Mouse (Mus musculus) neural tube, embryonic 12.5 days (tissue): ENCODE data around the gene Hlx. TPM values are rescaled to one million over a fixed set of nuclear protein-coding genes. Genes with fewer than 3 reads are reported as not detected.

Experiments
- ATAC-seq: fragments of 200-750 bp; cut with Nextera tagmentation; 2 replicates; pipeline ENCODE4 v1.8.0; 2017; ENCODE audit warnings: low read depth, mild to moderate bottlenecking, moderate TSS enrichment, moderate library complexity; ENCODE audit not compliant: low FRiP score
- H3K27ac ChIP-seq: fragments of 300-500 bp; sonication (generic); 2 replicates; pipeline ENCODE4 v1.5.1; 2016
- H3K27me3 ChIP-seq: fragments of 300-500 bp; sonication (generic); replicated peaks from 2 replicates; pipeline ENCODE4 v1.6.1; 2016; ENCODE audit warnings: mild to moderate bottlenecking
- H3K36me3 ChIP-seq: fragments of 300-500 bp; sonication (generic); 2 replicates; pipeline ENCODE4 v1.6.1; 2016; ENCODE audit warnings: mild to moderate bottlenecking
- H3K4me1 ChIP-seq: fragments of 300-500 bp; sonication (generic); 2 replicates; pipeline ENCODE4 v1.6.1; 2016
- H3K4me2 ChIP-seq: fragments of 300-500 bp; sonication (generic); replicated peaks from 2 replicates; pipeline ENCODE4 v1.6.1; 2016; ENCODE audit warnings: mild to moderate bottlenecking
- H3K4me3 ChIP-seq: fragments of 300-500 bp; sonication (generic); 2 replicates; pipeline ENCODE4 v1.5.1; 2016
- H3K9ac ChIP-seq: fragments of 300-500 bp; sonication (generic); 2 replicates; pipeline ENCODE4 v1.6.1; 2016; ENCODE audit warnings: mild to moderate bottlenecking
- H3K9me3 ChIP-seq: fragments of 300-500 bp; sonication (generic); 2 replicates; pipeline ENCODE4 v1.6.1; 2016; ENCODE audit warnings: mild to moderate bottlenecking
- WGBS: fragments of 180-500 bp; shearing (Covaris S2); methylation state at CpG from one replicate; pipeline ENCODE4 v1.1.7; 2016; 5-methylcytosine and 5-hydroxymethylcytosine counted together
- polyA plus RNA-seq: library from polyadenylated mRNA; unstranded; fragments of >200 nt; fragmentation: Nextera tagmentation; extraction: Ambion mirVana; gene quantifications from 2 replicates; pipeline ENCODE4 v1.2.1, GENCODE M21; 2016

The Hlx gene
- polyA plus RNA-seq, 1 experiment from 2014 or later = 13.0 TPM

DNA sequence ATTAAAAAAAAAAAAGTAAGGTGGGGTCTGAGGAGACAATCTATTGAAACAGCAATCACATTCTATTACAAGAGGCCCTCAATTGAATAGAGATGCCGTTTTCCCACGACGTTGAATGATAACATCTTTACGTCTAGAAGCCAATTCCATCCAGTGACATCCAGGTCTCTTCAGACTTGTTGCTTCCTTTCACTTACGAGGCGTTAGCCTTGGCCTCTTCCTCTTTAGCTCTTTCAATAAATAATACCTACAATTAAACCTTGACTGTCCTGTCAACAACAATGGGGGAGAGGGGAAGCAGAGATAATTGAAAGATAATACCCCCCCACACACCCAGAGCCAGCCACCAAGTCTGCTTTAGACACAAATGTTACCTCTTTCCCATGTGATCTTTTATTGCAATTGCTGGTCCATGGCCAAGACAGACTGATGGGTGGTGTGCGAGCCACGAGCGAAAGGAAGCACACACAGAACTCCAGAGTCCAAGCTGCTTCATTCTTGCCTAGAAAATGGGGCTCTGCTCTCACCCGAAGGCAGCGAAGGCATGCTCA lies 17.8 kb upstream of the Hlx start:
- H3K4me2 ChIP-seq = no peak overlapping the region
- no peaks in the 10 kb centered on the region for H3K27me3 ChIP-seq
- H3K27ac ChIP-seq = no peak overlapping the region
- H3K4me1 ChIP-seq = 0 out of 2 replicates have a peak, but pooled peaks cover 3% of the 10 kb centered on the region
- H3K4me3 ChIP-seq = no peak overlapping the region
- H3K36me3 ChIP-seq = no peaks in the 10 kb centered on the region
- H3K9ac ChIP-seq = no peak overlapping the region
- no peak for ATAC-seq
- H3K9me3 ChIP-seq = no peaks in the 10 kb centered on the region
- WGBS = 75% methylated on average over 11 of the region's 11 CpGs

DNA sequence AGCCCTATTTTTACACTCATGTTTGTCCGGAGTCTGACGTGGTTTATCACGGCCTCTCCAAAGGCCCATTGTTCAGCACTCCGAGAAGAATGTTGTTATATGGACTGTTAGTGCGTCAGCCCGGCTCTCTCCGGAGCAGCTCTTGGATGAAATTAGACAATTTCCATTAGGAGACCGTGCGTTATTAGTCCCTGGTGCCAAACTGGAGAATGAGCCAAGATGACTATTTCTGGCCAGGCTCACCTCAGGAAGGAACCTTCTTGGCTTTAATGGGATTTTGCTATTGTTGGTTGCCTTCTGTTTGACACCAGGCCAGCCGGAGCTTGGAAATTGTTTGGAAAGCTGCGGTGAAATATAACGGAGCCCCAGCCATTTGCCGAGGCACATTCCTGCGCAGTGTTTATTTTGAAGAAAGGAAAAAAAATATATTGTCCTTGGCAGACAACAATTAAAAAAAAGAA lies 16.3 kb upstream of the Hlx start:
- Histone ChIP-seq H3K4me3 (no peak overlapping the region), H3K27me3 (no peaks in the 10 kb centered on the region), H3K4me1 (0 out of 2 replicates have a peak, but pooled peaks cover 3% of the 10 kb centered on the region), H3K9ac (no peak overlapping the region), H3K9me3 (no peaks in the 10 kb centered on the region), H3K27ac (no peak overlapping the region), H3K4me2 (no peak overlapping the region), H3K36me3 (no peaks in the 10 kb centered on the region)
- WGBS = 42% methylated on average over 14 of the region's 14 CpGs
- no peak for ATAC-seq

DNA sequence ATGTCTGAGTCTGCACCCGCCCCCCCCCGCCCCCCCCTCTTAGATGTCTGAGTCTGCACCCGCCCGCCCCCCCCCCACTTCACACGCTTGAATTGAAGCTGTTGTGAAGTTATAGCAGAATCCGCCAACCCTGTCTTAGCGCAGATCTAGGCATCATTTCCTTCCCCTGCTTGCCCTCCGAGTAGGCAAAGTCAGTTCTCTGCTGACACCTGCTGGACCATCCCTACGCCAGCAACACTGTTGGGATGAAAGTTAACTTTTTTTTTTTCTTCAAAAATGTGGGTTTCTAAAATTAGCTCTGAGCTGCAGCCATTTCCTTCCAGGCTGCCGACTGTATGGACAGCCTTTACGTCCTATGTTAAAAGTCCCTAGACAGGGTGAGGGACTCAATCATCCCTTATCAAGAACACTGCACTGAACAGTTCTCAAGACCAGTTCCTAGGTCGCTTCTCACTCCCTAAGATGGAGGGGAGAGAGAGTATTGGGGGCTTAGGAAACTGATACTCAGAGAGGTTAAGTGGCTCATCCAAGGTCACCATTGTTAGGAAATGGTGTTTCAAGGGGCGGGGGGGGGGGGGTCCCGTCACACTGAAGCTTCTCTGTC lies 5.6 kb upstream of the Hlx start:
- no peak overlapping the region for H3K4me2 ChIP-seq
- peaks cover 3% of the 10 kb centered on the region; the same call in 1 of the 2 replicates for H3K4me1 ChIP-seq
- peaks cover 67% of the 10 kb centered on the region for H3K27me3 ChIP-seq
- no peak overlapping the region for H3K4me3 ChIP-seq
- 4% methylated on average over 14 of the region's 14 CpGs for WGBS
- no peaks in the 10 kb centered on the region for H3K9me3 ChIP-seq
- ATAC-seq = no peak
- H3K36me3 ChIP-seq = no peaks in the 10 kb centered on the region
- no peak overlapping the region for H3K9ac ChIP-seq
- H3K27ac ChIP-seq = no peak overlapping the region

DNA sequence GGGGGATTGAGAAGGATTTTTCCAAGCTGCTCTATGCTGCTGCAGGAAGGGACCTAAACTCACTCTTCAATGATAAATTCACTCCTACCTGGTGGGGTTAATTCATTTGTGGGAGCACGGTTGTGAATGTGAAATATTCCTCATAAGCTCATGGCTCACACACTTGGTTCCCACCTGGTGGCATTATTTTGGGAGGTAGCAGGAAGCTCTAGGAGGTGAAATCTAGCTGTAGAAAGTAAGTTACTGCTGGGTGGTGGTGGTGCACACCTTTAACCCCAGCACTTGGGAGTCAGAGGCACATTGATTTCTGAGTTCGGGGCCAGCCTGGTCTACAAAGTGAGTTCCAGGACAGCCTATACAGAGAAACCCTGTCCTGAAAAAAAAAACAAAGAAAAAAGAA lies 4.8 kb upstream of the Hlx start:
- H3K4me2 ChIP-seq = no peak overlapping the region
- H3K9ac ChIP-seq = no peak overlapping the region
- peaks cover 8% of the 10 kb centered on the region for H3K4me1 ChIP-seq
- no peaks in the 10 kb centered on the region for H3K9me3 ChIP-seq
- no peak for ATAC-seq
- peaks cover 72% of the 10 kb centered on the region for H3K27me3 ChIP-seq
- H3K4me3 ChIP-seq = no peak overlapping the region
- no peaks in the 10 kb centered on the region for H3K36me3 ChIP-seq
- H3K27ac ChIP-seq = no peak overlapping the region
- WGBS = 25% methylated on average over 2 of the region's 2 CpGs

DNA sequence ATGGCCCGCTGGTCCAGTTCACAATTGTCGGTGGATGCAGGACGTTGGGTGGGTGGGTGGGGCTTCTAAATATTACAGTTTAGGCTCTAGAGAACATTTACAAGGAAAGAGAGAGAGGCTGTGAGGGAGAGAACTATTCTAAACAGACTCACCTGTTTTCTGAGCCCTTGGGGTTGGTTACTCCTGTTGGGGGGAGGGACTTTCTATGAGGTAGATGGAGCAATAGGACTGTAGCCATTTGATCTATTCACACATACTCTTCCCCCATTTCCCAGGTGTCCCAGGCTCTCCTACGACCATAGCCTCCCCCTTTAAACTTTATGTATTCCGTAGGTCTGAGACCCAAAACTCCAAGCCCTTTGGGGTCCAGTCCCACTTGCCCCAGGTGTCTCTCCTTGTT lies 3.8 kb upstream of the Hlx start:
- H3K9me3 ChIP-seq = no peaks in the 10 kb centered on the region
- no peak overlapping the region for H3K27ac ChIP-seq
- peaks cover 82% of the 10 kb centered on the region for H3K27me3 ChIP-seq
- H3K4me3 ChIP-seq = no peak overlapping the region
- no peak overlapping the region for H3K4me2 ChIP-seq
- WGBS = 6% methylated on average over 5 of the region's 5 CpGs
- no peaks in the 10 kb centered on the region for H3K36me3 ChIP-seq
- no peak overlapping the region for H3K9ac ChIP-seq
- H3K4me1 ChIP-seq = peaks cover 17% of the 10 kb centered on the region
- ATAC-seq = no peak

DNA sequence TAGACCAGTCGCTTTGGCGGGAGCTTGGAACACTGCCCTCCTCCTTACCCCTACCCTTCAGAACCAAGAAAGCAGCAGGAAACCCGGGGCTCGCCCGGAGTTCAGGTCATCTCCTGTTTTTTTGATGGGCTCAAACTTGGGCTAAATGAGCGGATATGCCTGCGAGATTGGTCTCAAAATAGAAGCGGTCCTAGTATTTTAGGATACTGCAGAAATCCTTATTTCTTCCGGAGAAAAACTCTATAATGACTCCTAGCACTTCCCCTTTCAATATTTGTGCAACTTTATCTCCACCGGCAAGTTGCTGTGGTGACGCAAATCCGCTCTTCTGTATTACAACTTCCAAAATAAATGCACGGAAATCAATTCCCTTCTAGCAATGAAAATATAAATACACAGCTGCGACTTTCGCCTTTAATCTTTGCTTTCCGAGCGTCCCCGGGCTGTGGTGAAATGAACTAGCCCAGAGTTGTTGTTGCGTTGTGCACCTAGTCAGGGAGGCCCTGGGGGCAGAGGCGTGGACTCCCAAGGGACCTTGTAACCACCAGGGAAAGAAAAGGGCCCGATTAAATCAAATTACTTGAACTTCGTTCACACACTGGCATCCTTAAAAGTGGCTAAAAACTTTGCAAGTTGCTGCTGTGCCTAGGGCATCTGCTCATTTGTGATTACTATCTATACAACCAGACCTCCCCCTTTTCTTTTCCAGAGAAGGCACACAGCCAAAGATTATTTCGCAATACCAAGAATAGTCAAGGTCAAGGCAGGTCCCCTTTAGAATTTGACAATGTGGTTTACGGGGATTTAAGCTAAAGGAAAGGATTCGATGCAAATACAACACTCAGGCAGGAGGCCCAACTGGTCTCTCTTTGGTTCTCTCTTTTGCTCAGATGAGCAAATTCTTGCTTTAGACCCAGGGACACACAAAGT lies 2.8 kb upstream of the Hlx start:
- Histone ChIP-seq H3K9ac (no peak overlapping the region), H3K27ac (no peak overlapping the region), H3K4me2 (no peak overlapping the region), H3K9me3 (no peaks in the 10 kb centered on the region), H3K27me3 (peaks cover 92% of the 10 kb centered on the region), H3K4me3 (no peak overlapping the region), H3K36me3 (no peaks in the 10 kb centered on the region), H3K4me1 (peaks cover 17% of the 10 kb centered on the region)
- WGBS = 2% methylated on average over 25 of the region's 25 CpGs
- ATAC-seq = no peak

DNA sequence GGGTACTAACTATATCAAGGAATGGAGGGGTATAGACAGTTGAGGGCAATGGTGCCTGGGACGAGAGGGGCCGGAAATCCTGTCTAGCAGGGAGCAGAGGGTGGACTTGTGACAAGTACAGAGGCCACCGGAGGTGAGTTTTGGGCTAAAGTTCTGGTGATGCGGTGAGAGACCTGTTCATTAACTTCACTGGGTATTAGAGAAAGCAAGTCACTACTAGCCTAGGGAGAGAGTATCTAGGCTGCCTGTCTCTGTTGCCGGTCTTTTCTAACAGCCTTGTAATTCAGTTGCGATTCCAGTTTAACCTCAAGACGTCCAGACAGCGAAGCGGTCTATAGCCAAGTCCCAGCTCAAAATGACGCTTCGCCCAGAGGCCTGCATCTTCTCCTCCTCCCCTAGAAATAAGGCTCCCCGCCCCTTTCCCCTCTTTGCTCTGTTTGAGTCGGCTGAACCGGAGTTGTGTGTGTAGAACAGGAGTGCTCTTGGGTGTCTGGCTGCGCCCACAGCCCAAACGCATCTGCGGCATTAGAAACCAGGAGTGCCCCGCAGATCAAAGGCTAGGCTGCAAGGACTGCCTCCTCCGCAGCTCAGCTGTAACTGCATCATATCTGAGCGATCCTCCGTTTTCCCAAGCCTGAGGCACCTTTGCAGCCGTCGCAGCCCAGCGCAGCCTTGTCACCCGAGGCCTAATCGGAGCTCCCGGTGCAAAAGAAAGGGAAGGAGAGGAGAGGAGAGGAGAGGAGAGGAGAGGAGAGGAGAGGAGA lies 1.8 kb upstream of the Hlx start:
- H3K4me1 ChIP-seq = peaks cover 17% of the 10 kb centered on the region
- no peak for ATAC-seq
- H3K9ac ChIP-seq = no peak overlapping the region
- 1% methylated on average over 27 of the region's 27 CpGs for WGBS
- H3K9me3 ChIP-seq = no peaks in the 10 kb centered on the region
- H3K36me3 ChIP-seq = no peaks in the 10 kb centered on the region
- H3K27me3 ChIP-seq = peaks cover 94% of the 10 kb centered on the region
- peak overlapping the region; percentile 86 for H3K4me2 ChIP-seq
- no peak overlapping the region for H3K27ac ChIP-seq
- no peak overlapping the region for H3K4me3 ChIP-seq

DNA sequence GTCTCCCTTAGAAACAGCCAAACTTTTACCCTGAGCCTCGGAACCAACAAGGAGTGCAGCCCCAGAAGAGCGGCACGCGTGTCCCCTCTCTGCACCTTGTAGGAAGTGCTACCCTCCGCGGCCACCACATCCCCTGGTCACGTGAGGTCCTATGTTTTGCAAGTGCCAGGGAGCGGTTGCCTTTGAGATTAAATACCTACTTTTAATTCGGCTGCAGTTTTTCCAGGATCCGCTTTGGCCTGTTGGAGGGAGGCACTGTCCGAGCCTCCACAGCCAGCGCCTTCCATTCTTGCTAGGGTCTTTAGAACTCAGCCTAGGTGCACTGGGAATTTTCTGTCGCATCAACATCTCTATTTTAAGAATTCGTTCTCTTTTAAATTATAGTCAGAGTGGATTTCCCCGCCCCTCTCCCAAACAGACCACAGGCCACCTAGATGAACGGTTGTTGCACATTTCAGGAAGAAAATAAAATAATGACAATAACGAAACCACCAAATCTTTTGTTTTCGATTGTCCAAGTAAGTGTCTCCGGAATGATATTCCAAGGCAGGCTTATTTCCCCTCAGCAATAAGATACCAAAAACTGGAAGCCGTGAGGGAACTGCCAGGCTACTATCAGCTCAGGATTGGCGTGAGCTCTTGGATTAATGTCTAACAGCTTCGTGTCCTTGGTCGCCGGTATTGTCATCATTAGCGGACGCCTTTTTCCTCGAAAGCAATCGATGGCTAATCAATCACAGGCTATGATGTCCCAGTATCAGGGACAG lies 1.1 kb upstream of the Hlx start:
- H3K9me3 ChIP-seq = no peaks in the 10 kb centered on the region
- no peak overlapping the region for H3K4me3 ChIP-seq
- no peak overlapping the region for H3K27ac ChIP-seq
- no peak overlapping the region for H3K9ac ChIP-seq
- H3K36me3 ChIP-seq = no peaks in the 10 kb centered on the region
- H3K4me2 ChIP-seq = peak overlapping the region; percentile 86
- H3K4me1 ChIP-seq = peaks cover 17% of the 10 kb centered on the region
- ATAC-seq = no peak
- WGBS = under 1% methylated on average over 28 of the region's 28 CpGs
- peaks cover 94% of the 10 kb centered on the region for H3K27me3 ChIP-seq

DNA sequence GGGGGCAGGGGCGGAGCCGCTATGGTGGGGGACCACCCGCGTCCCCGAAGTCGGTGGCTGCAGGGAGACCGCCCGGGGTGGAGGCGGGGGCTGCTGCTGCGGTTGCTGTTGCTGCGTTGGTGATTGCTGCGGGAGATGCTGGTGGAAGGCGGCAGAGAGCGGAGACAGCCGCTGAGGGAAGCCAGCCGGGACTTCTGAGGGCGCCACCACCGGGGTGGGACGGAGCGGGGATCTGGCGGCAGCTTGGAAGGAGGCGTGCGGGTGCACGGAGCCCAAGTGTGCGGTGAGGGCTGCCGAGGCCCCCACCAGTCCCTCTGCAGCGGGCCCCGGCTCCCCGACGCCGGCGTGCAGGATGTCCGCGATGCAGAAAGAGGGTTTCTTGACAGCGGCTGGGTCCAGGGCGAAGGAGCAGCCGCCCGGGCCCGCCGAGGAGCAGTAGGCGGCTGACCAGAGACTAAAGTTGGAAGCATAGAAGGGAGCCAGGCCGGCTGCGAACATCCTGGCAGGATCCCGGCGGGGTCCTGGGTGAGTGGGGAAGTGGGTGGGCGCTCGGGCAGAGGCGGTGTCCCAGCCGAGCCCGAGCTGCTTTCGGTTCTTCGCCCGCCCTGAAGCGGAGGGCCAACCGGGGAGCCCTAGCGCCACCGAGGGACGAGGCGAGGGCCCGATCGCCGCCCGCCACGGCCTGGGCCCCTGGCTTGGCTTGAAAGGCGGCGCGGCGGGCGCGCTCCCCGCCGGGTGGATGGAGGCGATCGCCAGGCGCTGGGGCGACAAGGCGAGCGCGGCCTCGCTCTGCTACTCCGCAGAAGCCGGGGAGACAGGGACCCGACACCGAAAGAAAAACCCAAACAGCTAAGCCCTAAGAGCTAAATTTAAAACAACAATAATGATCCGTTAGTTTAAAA lies 524 bp downstream of the Hlx start:
- peaks cover 95% of the 10 kb centered on the region for H3K27me3 ChIP-seq
- H3K4me3 ChIP-seq = peak overlapping the region; percentile 45
- ATAC-seq = peak; percentile 37
- no peaks in the 10 kb centered on the region for H3K9me3 ChIP-seq
- peak overlapping the region; percentile 54 for H3K9ac ChIP-seq
- peak overlapping the region; percentile 7; the same call in 1 of the 2 replicates for H3K27ac ChIP-seq
- under 1% methylated on average over 85 of the region's 85 CpGs for WGBS
- no peaks in the 10 kb centered on the region for H3K36me3 ChIP-seq
- peak overlapping the region; percentile 86 for H3K4me2 ChIP-seq
- peaks cover 28% of the 10 kb centered on the region for H3K4me1 ChIP-seq

DNA sequence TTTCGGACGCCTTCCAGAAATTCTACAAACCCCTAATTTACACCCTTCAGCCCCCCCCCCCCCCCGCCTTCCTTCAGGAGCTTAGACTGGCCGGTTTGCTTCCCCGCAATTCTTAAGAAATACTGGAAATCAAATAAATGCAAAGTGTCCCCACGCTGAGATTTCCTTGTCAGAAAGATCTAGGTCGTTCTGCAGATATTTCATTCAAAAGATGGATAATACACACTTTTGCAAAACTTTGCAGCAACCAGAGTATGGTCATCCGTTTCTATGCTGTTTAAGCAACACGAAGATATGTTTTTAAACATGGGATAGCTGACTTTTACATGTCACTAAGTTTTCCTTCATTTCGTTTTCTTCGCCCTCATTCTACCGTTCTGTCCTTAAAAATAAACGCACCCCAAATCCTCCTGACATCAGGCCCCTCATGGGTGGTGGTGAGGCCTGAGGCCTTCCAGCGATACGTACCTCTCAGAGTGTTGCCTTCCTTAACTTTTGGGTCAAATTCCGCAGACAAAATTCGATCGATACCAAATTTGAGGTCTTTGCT lies 1.3 kb downstream of the Hlx start:
- ATAC-seq = no peak
- H3K27me3 ChIP-seq = peaks cover 95% of the 10 kb centered on the region
- H3K9ac ChIP-seq = peak overlapping the region; percentile 54
- H3K27ac ChIP-seq = no peak overlapping the region
- peak overlapping the region; percentile 86 for H3K4me2 ChIP-seq
- H3K4me1 ChIP-seq = peaks cover 28% of the 10 kb centered on the region
- no peaks in the 10 kb centered on the region for H3K9me3 ChIP-seq
- peak overlapping the region; percentile 45 for H3K4me3 ChIP-seq
- under 1% methylated on average over 18 of the region's 18 CpGs for WGBS
- no peaks in the 10 kb centered on the region for H3K36me3 ChIP-seq
